Mouse (Mus musculus) cerebellum, adult 11-12 months (tissue): Measurements from ENCODE around the gene Mtrf1l.
A peak's percentile ranks its signal among the peaks of the same experiment; 100 is the strongest.

ENCODE experiments used
- DNase-seq: peaks from one replicate; pipeline ENCODE4 v3.0.0; 2022

Mtrf1l gene

GRCm38 (mm10) chr10:5823740-5824491 is at the start of gene Mtrf1l:
TSS of gene Mtrf1l (minus strand) at chr10:5823910.
- peak; percentile 97 for DNase-seq

- no peak for DNase-seq
These were observed 47.4 kb upstream of the Mtrf1l start for GRCm38 (mm10) chr10:5871081-5871480.

GRCm38 (mm10) chr10:5867981-5868552 is 44.4 kb upstream of the Mtrf1l start:
- peak; percentile 31 for DNase-seq

GRCm38 (mm10) chr10:5865996-5866395 is 42.3 kb upstream of the Mtrf1l start:
- DNase-seq: no peak

GRCm38 (mm10) chr10:5862669-5863068 is 39.0 kb upstream of the Mtrf1l start:
- DNase-seq: no peak

- DNase-seq: no peak
These were observed 37.1 kb upstream of the Mtrf1l start for GRCm38 (mm10) chr10:5860849-5861248.

GRCm38 (mm10) chr10:5859729-5860128 is 36.0 kb upstream of the Mtrf1l start:
- no peak for DNase-seq

GRCm38 (mm10) chr10:5857996-5858549 is 34.4 kb upstream of the Mtrf1l start:
- DNase-seq: no peak

GRCm38 (mm10) chr10:5853290-5853868 is 29.7 kb upstream of the Mtrf1l start:
- no peak for DNase-seq

GRCm38 (mm10) chr10:5846939-5847338 is 23.2 kb upstream of the Mtrf1l start:
- no peak for DNase-seq

GRCm38 (mm10) chr10:5841369-5841768 is 17.7 kb upstream of the Mtrf1l start:
- DNase-seq: no peak

GRCm38 (mm10) chr10:5826336-5827025 is 2.8 kb upstream of the Mtrf1l start:
- DNase-seq: no peak

- peak; percentile 42 for DNase-seq
These were observed 1.1 kb upstream of the Mtrf1l start for GRCm38 (mm10) chr10:5824779-5825178.

GRCm38 (mm10) chr10:5823291-5823739 is 395 bp downstream of the Mtrf1l start:
- DNase-seq: peak; percentile 67

GRCm38 (mm10) chr10:5818772-5819171 is 4.9 kb downstream of the Mtrf1l start:
- DNase-seq: no peak

GRCm38 (mm10) chr10:5815968-5816367 is 7.7 kb downstream of the Mtrf1l start:
- no peak for DNase-seq

GRCm38 (mm10) chr10:5813724-5814123 is 10.0 kb downstream of the Mtrf1l start:
- no peak for DNase-seq

- DNase-seq: no peak
These were observed 16.0 kb downstream of the Mtrf1l start for GRCm38 (mm10) chr10:5807683-5808082.

- DNase-seq: no peak
These were observed 16.7 kb downstream of the Mtrf1l start for GRCm38 (mm10) chr10:5806996-5807395.

- no peak for DNase-seq
These were observed 17.3 kb downstream of the Mtrf1l start for GRCm38 (mm10) chr10:5806416-5806815.

GRCm38 (mm10) chr10:5805731-5806307 is 17.9 kb downstream of the Mtrf1l start:
- peak; percentile 97 for DNase-seq

- peak; percentile 100 for DNase-seq
These were observed 18.4 kb downstream of the Mtrf1l start, which contains the start of gene Fbxo5 for GRCm38 (mm10) chr10:5805243-5805730. TSS of gene Fbxo5 (minus strand) at chr10:5805600.
